Mouse (Mus musculus): ENCODE results near the gene Ppp1r3d. TPM values are rescaled to one million over a fixed set of nuclear protein-coding genes. Genes with fewer than 3 reads are reported as not detected.

Ppp1r3d gene
- total RNA-seq (2017): 50.3 and 56.3 TPM in 2 replicates

GRCm38 (mm10) chr2:178414261-178415149 is at the start of gene Ppp1r3d, which contains the start of gene Fam217b:
Gene Ppp1r3d (minus strand): TSS chr2:178414472.
Gene Fam217b (plus strand): TSS chr2:178414524.
- ATAC-seq (ENCODE audit: extremely low read depth, insufficient number of reproducible peaks, low FRiP score, poor library complexity, severe bottlenecking): peak; percentile 64

GRCm38 (mm10) chr2:178460353-178460752 is 46.1 kb upstream of the Ppp1r3d start:
- ATAC-seq (ENCODE audit: extremely low read depth, insufficient number of reproducible peaks, low FRiP score, poor library complexity, severe bottlenecking): no peak

GRCm38 (mm10) chr2:178457414-178457813 is 43.1 kb upstream of the Ppp1r3d start:
- ATAC-seq (ENCODE audit: extremely low read depth, insufficient number of reproducible peaks, low FRiP score, poor library complexity, severe bottlenecking): no peak

GRCm38 (mm10) chr2:178454664-178455516 is 40.6 kb upstream of the Ppp1r3d start:
- no peak for ATAC-seq (ENCODE audit: extremely low read depth, insufficient number of reproducible peaks, low FRiP score, poor library complexity, severe bottlenecking)

DNA sequence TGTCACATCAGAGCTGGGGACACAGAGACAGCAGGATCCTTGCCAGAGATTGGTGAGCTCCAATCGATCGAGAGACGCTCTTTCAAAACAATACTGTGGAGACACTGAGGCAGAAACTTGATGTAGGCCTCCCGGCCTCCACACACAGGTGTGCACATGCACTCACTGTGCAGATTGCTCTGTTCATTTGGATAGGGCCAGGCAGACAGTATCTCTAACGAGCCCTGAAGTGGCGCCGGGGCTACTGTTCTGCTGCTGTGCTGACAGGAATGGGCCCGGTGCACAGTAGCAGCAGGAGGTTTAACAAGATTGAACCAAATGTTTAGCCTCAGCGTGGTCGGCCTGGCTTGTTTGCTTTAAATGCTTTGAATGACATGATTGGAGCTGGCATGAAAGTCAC is 36.7 kb upstream of the Ppp1r3d start:
- ATAC-seq (ENCODE audit: extremely low read depth, insufficient number of reproducible peaks, low FRiP score, poor library complexity, severe bottlenecking): no peak

DNA sequence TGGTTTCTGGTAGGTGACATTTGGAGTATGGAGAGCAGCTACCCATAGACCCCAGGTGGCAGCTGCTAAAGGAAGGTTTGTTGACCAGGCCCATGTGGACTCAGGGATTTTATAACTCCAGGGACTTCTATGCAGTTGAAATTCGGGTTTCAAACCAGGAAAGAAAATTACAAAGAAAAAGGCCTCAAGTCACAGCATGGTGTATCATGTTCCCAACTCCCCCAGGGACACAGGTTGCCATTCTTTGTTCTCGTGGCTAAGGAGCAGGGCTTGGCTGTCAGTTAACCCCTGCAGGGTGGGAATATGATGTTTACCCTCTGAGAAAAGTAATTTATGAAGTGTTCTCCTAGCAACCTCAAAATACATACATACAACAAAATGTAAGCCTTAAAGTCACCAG is 36.0 kb upstream of the Ppp1r3d start:
- no peak for ATAC-seq (ENCODE audit: extremely low read depth, insufficient number of reproducible peaks, low FRiP score, poor library complexity, severe bottlenecking)

GRCm38 (mm10) chr2:178449386-178449785 is 35.1 kb upstream of the Ppp1r3d start:
- no peak for ATAC-seq (ENCODE audit: extremely low read depth, insufficient number of reproducible peaks, low FRiP score, poor library complexity, severe bottlenecking)

DNA sequence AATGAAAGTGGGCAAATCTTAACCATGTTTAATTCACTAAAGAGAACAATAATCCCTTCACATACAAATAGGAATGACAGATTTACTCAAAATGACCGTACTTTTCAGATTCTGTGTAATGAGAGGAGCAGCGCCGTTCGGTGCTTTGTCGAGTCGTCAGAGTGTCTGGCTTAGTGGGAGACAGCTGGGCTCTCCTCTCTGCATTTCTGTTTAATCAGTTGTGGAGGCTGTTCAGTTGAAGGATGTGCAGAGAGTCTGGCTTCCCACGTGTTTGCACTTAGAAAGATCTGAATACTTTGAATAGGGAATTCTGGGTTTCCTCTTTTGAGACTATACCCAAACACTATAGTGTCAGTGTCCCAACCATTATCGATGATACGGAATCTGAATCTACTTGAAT is 23.0 kb upstream of the Ppp1r3d start:
- no peak for ATAC-seq (ENCODE audit: extremely low read depth, insufficient number of reproducible peaks, low FRiP score, poor library complexity, severe bottlenecking)

GRCm38 (mm10) chr2:178433903-178434302 is 19.6 kb upstream of the Ppp1r3d start:
- ATAC-seq (ENCODE audit: extremely low read depth, insufficient number of reproducible peaks, low FRiP score, poor library complexity, severe bottlenecking): no peak

- ATAC-seq (ENCODE audit: extremely low read depth, insufficient number of reproducible peaks, low FRiP score, poor library complexity, severe bottlenecking): no peak
These were observed 19.2 kb upstream of the Ppp1r3d start for GRCm38 (mm10) chr2:178433495-178433894.

GRCm38 (mm10) chr2:178430231-178430630 is 16.0 kb upstream of the Ppp1r3d start, which contains the start of gene Cdh26:
Gene Cdh26 (plus strand): TSS chr2:178430531.
- no peak for ATAC-seq (ENCODE audit: extremely low read depth, insufficient number of reproducible peaks, low FRiP score, poor library complexity, severe bottlenecking)

- no peak for ATAC-seq (ENCODE audit: extremely low read depth, insufficient number of reproducible peaks, low FRiP score, poor library complexity, severe bottlenecking)
These were observed 15.2 kb upstream of the Ppp1r3d start for GRCm38 (mm10) chr2:178429426-178429825.

GRCm38 (mm10) chr2:178428676-178429075 is 14.4 kb upstream of the Ppp1r3d start:
- no peak for ATAC-seq (ENCODE audit: extremely low read depth, insufficient number of reproducible peaks, low FRiP score, poor library complexity, severe bottlenecking)

GRCm38 (mm10) chr2:178428183-178428582 is 13.9 kb upstream of the Ppp1r3d start:
- no peak for ATAC-seq (ENCODE audit: extremely low read depth, insufficient number of reproducible peaks, low FRiP score, poor library complexity, severe bottlenecking)

- ATAC-seq (ENCODE audit: extremely low read depth, insufficient number of reproducible peaks, low FRiP score, poor library complexity, severe bottlenecking): no peak
These were observed 12.9 kb upstream of the Ppp1r3d start for GRCm38 (mm10) chr2:178427181-178427580.

DNA sequence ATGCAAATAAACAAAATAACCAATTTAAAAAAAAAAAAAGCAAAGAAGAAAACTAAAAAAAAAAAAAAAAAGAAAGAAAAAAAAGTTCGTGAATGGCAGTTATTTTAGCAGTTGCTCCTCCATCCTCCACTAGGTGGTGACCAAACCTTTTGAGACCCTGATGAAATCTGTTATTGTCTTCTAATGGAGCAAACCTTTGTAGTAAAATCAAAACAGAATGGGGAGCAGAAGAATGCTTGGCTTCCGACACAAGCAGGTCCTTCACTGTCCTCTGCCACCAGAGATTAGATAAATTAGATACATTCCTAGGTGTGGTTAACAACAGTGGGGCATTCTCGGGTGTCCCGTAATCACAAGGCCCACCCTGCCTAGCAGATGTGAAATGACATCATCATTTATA is 12.0 kb upstream of the Ppp1r3d start:
- ATAC-seq (ENCODE audit: extremely low read depth, insufficient number of reproducible peaks, low FRiP score, poor library complexity, severe bottlenecking): no peak

DNA sequence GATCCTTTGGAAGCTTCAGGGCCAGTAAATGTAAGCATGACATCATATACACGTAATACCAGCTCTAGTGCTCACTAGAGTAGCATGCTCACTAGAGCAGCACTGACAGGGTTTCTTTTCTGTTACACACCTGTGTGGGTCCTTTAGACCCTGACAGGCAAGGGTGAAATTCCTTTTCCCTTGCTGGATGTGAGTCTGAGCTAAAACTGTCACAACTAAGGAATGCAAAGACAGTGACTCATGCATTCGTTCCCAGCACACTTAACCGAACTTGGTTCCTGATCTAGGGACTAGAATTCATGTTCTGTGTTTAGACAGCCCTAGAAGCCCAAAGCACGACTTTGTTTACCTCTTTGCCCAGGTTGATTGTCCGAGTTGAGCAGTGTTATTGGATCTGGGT is 9.0 kb upstream of the Ppp1r3d start:
- no peak for ATAC-seq (ENCODE audit: extremely low read depth, insufficient number of reproducible peaks, low FRiP score, poor library complexity, severe bottlenecking)

DNA sequence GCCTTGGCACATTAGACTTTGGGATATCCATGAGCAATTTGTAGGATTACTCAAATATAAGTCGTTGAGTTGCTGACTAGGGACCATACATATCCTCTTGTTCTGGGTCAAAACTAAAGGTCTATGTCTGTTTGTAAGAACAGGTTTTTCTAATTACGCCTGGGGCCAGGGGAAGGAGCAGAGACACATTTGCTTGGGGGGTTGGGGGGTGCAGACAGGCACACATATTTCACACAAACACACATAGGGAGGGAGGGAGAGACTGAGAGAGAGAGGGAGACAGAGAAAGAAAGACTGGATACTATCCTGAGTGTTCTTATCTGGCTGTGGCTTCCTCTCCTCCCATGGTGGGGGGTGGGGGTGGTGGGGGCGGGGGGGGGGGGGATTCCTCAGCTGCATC is 7.9 kb upstream of the Ppp1r3d start:
- ATAC-seq (ENCODE audit: extremely low read depth, insufficient number of reproducible peaks, low FRiP score, poor library complexity, severe bottlenecking): no peak

DNA sequence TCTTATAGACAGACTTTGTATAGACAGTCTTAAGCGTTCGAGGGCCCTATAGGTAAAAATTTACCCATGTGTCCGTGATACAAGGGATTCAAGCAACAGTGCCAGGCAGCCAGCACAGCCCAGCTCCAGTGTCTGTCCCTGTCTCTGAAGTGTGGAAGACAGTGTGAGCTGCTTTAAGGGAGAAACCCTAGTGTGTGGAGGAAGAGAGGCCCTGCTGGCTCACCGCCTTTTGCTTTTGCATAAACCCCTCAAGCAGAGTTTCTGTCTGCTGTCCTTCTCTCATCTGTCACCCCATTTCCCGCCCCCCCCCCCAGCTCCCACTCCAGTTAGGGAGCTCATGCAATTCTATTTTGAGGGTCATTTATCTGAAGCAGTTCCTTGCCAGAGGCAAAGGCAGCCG is 7.3 kb upstream of the Ppp1r3d start:
- no peak for ATAC-seq (ENCODE audit: extremely low read depth, insufficient number of reproducible peaks, low FRiP score, poor library complexity, severe bottlenecking)

GRCm38 (mm10) chr2:178420576-178420975 is 6.3 kb upstream of the Ppp1r3d start:
- ATAC-seq (ENCODE audit: extremely low read depth, insufficient number of reproducible peaks, low FRiP score, poor library complexity, severe bottlenecking): no peak

Measured in neutrophil, adult 5-6 weeks (primary cell).